Mouse (Mus musculus) central nervous system, embryonic 11.5 days (tissue): Measurements from ENCODE around the gene Kin. TPM values are rescaled to one million over a fixed set of nuclear protein-coding genes. Genes with fewer than 3 reads are reported as not detected.

Source experiments
- polyA plus RNA-seq: library from polyadenylated mRNA; depleted of rRNA; stranded (reverse); fragments of >200 nt; gene quantifications from 2 replicates; pipeline ENCODE4 v1.2.3, GENCODE M21; 2012; rRNA removed

Kin gene
- 29.7 and 57.0 TPM in 2 replicates for polyA plus RNA-seq

DNA sequence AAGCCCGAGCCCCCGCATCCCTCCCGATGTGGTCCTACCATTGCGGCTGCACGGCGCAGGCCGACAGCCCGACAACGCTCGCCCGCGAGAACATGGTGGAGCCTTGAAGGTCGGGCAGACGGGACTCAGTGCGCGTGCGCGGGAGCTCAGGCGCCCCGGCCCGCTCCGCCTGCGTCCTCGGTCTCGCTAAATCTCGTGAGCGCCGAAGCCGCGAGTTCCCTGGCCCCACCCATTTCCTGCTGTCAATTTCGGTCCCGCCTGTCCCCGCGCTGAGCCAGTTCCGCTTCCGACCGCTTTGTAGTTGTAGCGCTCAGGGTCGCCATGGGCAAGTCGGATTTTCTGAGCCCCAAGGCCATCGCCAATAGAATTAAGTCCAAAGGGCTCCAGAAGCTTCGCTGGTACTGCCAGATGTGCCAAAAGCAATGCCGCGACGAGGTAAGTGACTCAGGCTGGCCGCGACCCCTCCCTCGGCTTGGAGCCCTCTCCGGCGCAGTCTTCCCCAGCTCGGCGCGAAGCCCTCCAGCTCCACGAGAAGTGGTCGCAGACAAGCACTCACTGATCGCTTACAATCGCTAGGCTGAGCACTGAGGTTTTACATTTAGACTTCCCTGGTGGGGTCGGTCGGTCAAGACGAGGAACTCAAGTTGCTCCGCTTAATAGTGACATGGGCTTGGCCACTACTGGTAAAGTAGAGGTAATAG, at the start of gene Kin, which contains the start of gene Atp5c1:
Gene Kin, plus strand, starts transcription at position 284 of the 701 bp plus-strand sequence.
Gene Atp5c1, minus strand, starts transcription at position 201 of the 701 bp plus-strand sequence.

DNA sequence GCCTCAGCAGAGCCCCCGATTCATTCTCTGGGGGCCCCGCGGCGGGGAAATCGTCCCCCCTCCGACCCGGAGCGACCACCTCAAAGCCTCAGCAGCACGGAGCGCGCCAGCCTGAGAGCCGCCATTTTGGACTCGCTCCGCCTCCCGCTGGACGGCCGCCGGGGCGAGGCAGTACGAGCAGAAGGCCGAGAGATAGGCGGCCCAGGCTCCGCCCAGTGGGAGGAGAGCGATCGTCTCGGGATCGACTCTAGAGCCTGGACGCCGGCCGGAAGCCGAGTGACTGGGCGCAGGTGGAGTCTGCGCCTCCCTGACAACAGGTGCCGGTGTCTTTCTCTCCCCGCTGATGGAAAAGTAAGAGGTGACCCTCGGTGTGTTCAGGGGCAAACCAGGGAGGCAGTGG, 31.9 kb upstream of the Kin start, which contains the start of gene Taf3:
Gene Taf3, minus strand, starts transcription at position 136 of the 400 bp plus-strand sequence.

GRCm38 (mm10) chr2:10131296-10131695, 50.9 kb downstream of the Kin start, which contains the start of gene Itih2:
Gene Itih2, minus strand, starts transcription at chr2:10131396.

Other genes starting within 250 kb of the Kin start
- gene 4930412O13Rik, start 199.3 kb upstream of the Kin start, polyA plus RNA-seq: 2.9 and 4.1 TPM in 2 replicates
- 0.62 and 2.0 TPM in 2 replicates for gene 9230102O04Rik, start 191.1 kb upstream of the Kin start, polyA plus RNA-seq
- 7.8 and 9.2 TPM in 2 replicates for gene Gata3, start 190.6 kb upstream of the Kin start, polyA plus RNA-seq
- gene Taf3, start 32.0 kb upstream of the Kin start, polyA plus RNA-seq: 11.1 and 12.6 TPM in 2 replicates
- gene Atp5c1, start 83 bp upstream of the Kin start, polyA plus RNA-seq: 258 and 386 TPM in 2 replicates
- 9.9 and 21.9 TPM in 2 replicates for gene Itih2, start 50.8 kb downstream of the Kin start, polyA plus RNA-seq
- gene Itih5, start 73.0 kb downstream of the Kin start, polyA plus RNA-seq: 4.2 and 4.5 TPM in 2 replicates